Mouse (Mus musculus) intestine, embryonic 16.5 days (tissue): ENCODE measurements around the gene Galnt18. TPM values are rescaled to one million over a fixed set of nuclear protein-coding genes. Genes with fewer than 3 reads are reported as not detected.

Experiments used
- ATAC-seq: fragments of 200-750 bp; cut with Nextera tagmentation; 2 replicates; pipeline ENCODE4 v1.8.0; 2017; ENCODE audit warnings: moderate TSS enrichment, moderate library complexity
- H3K27ac ChIP-seq: fragments of 300-500 bp; sonication (generic); 2 replicates; pipeline ENCODE4 v1.5.1; 2014; ENCODE audit warnings: mild to moderate bottlenecking, low read length
- H3K27me3 ChIP-seq: fragments of 300-500 bp; sonication (generic); replicated peaks from 2 replicates; pipeline ENCODE4 v1.6.1; 2014; ENCODE audit warnings: low read length, control low read depth, mixed read lengths; ENCODE audit not compliant: control insufficient read depth, insufficient read depth
- H3K36me3 ChIP-seq: fragments of 300-500 bp; sonication (generic); 2 replicates; pipeline ENCODE4 v1.6.1; 2014; ENCODE audit warnings: low read length, control low read depth; ENCODE audit not compliant: control insufficient read depth, insufficient read depth
- H3K4me1 ChIP-seq: fragments of 300-500 bp; sonication (generic); 2 replicates; pipeline ENCODE4 v1.6.1; 2014; ENCODE audit warnings: low read length, control low read depth, mixed read lengths; ENCODE audit not compliant: control insufficient read depth, insufficient read depth
- H3K4me2 ChIP-seq: fragments of 300-500 bp; sonication (generic); 2 replicates; pipeline ENCODE4 v1.6.1; 2014; ENCODE audit warnings: low read depth, low read length, control low read depth
- H3K4me3 ChIP-seq: fragments of 300-500 bp; sonication (generic); 2 replicates; pipeline ENCODE4 v1.5.1; 2014; ENCODE audit warnings: mild to moderate bottlenecking, low read length
- H3K9ac ChIP-seq: fragments of 300-500 bp; sonication (generic); 2 replicates; pipeline ENCODE4 v1.6.1; 2014; ENCODE audit warnings: low read depth, low read length
- H3K9me3 ChIP-seq: fragments of 300-500 bp; sonication (generic); 2 replicates; pipeline ENCODE4 v1.6.1; 2016; ENCODE audit warnings: low read length, control low read depth; ENCODE audit not compliant: control insufficient read depth
- WGBS: fragments of 180-500 bp; shearing (Covaris S2); extraction: QIAGEN DNeasy Blood & Tissue Kit; methylation state at CpG from one replicate; pipeline ENCODE4 v1.1.7; 2014; 5-methylcytosine and 5-hydroxymethylcytosine counted together
- polyA plus RNA-seq: library from polyadenylated mRNA; unstranded; fragments of >200 nt; fragmentation: Nextera tagmentation; extraction: Ambion mirVana; gene quantifications from 2 replicates; pipeline ENCODE4 v1.2.1, GENCODE M21; 2015

Galnt18 gene
- polyA plus RNA-seq, 1 experiment from 2014 or later: 17.6 TPM

- Histone ChIP-seq H3K27ac (no peak overlapping the region), H3K9ac (no peak overlapping the region), H3K9me3 (no peaks in the 10 kb centered on the region), H3K4me3 (no peak overlapping the region), H3K27me3 (no peaks in the 10 kb centered on the region), H3K4me1 (no peaks in the 10 kb centered on the region), H3K4me2 (no peak overlapping the region), H3K36me3 (no peaks in the 10 kb centered on the region)
- 86% methylated on average over 6 of the region's 6 CpGs for WGBS
- ATAC-seq: no peak
These were observed 68.5 kb downstream of the Galnt18 start for GRCm38 (mm10) chr7:111711045-111711808.

DNA sequence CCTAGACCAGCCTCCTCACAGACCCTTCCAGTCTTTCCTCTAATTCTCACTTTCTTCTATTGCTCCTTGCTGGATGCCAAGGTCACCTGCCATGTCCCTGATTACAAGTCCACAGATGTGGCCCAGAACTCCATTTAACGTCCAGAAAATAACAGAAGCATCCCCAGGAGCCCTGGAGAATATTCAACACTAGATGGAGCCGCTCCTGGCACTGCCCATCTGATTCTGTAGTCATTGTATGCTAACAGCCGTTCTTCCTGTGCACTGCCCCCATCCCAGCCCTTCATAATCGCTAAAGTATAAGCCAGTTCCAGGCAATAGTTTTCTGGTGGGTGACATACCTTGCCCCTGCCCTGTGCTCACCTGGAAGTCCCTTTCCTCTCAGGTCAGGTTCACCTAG is 69.5 kb downstream of the Galnt18 start:
- Histone ChIP-seq H3K4me2 (no peak overlapping the region), H3K9ac (no peak overlapping the region), H3K27me3 (no peaks in the 10 kb centered on the region), H3K4me1 (no peaks in the 10 kb centered on the region), H3K4me3 (no peak overlapping the region), H3K9me3 (no peaks in the 10 kb centered on the region), H3K27ac (no peak overlapping the region), H3K36me3 (no peaks in the 10 kb centered on the region)
- 40% methylated on average over 4 of the region's 4 CpGs for WGBS
- no peak for ATAC-seq

GRCm38 (mm10) chr7:111708563-111708962 is 71.2 kb downstream of the Galnt18 start:
- Histone ChIP-seq H3K4me1 (no peaks in the 10 kb centered on the region), H3K9ac (no peak overlapping the region), H3K27ac (no peak overlapping the region), H3K36me3 (no peaks in the 10 kb centered on the region), H3K4me2 (no peak overlapping the region), H3K9me3 (no peaks in the 10 kb centered on the region), H3K4me3 (no peak overlapping the region), H3K27me3 (no peaks in the 10 kb centered on the region)
- WGBS: 47% methylated on average over 1 of the region's 1 CpGs
- no peak for ATAC-seq

- no peak overlapping the region for H3K4me3 ChIP-seq
- H3K9ac ChIP-seq: no peak overlapping the region
- no peaks in the 10 kb centered on the region for H3K4me1 ChIP-seq
- WGBS: 91% methylated on average over 2 of the region's 2 CpGs
- H3K36me3 ChIP-seq: no peaks in the 10 kb centered on the region
- no peaks in the 10 kb centered on the region for H3K27me3 ChIP-seq
- H3K9me3 ChIP-seq: no peaks in the 10 kb centered on the region
- H3K27ac ChIP-seq: no peak overlapping the region
- no peak overlapping the region for H3K4me2 ChIP-seq
- no peak for ATAC-seq
These were observed 76.8 kb downstream of the Galnt18 start for GRCm38 (mm10) chr7:111702961-111703360.

GRCm38 (mm10) chr7:111701788-111702187 is 78.0 kb downstream of the Galnt18 start:
- Histone ChIP-seq H3K9me3 (no peaks in the 10 kb centered on the region), H3K9ac (no peak overlapping the region), H3K4me2 (no peak overlapping the region), H3K27ac (no peak overlapping the region), H3K4me3 (no peak overlapping the region), H3K27me3 (no peaks in the 10 kb centered on the region), H3K36me3 (no peaks in the 10 kb centered on the region), H3K4me1 (no peaks in the 10 kb centered on the region)
- ATAC-seq: no peak

DNA sequence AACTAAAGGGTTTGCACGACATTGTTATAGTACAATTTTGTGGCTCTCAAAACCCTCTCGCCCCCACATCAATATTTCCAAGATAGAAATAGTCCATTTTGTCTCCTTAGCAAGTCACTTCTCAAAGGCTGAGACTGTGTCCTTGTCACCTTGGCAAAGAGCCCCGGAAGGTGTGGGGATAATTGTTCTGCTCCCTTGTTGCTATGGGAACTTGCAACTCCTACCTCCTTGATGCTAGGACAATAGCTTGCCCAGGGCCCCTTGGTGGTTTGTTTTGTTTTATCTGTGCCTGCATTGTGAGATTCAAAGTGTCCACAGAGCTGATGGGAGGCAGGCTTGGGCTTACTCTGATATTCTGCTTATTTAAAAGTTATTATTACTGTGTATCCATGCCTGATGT is 80.3 kb downstream of the Galnt18 start:
- no peaks in the 10 kb centered on the region for H3K9me3 ChIP-seq
- H3K4me3 ChIP-seq: no peak overlapping the region
- H3K36me3 ChIP-seq: no peaks in the 10 kb centered on the region
- ATAC-seq: no peak
- 68% methylated on average over 3 of the region's 3 CpGs for WGBS
- no peak overlapping the region for H3K4me2 ChIP-seq
- no peak overlapping the region for H3K9ac ChIP-seq
- H3K4me1 ChIP-seq: no peaks in the 10 kb centered on the region
- H3K27me3 ChIP-seq: no peaks in the 10 kb centered on the region
- H3K27ac ChIP-seq: no peak overlapping the region

- Histone ChIP-seq H3K4me1 (no peaks in the 10 kb centered on the region), H3K4me3 (no peak overlapping the region), H3K27me3 (no peaks in the 10 kb centered on the region), H3K36me3 (no peaks in the 10 kb centered on the region), H3K9ac (no peak overlapping the region), H3K27ac (no peak overlapping the region), H3K9me3 (no peaks in the 10 kb centered on the region), H3K4me2 (no peak overlapping the region)
- ATAC-seq: no peak
These were observed 83.6 kb downstream of the Galnt18 start for GRCm38 (mm10) chr7:111696226-111696625.

DNA sequence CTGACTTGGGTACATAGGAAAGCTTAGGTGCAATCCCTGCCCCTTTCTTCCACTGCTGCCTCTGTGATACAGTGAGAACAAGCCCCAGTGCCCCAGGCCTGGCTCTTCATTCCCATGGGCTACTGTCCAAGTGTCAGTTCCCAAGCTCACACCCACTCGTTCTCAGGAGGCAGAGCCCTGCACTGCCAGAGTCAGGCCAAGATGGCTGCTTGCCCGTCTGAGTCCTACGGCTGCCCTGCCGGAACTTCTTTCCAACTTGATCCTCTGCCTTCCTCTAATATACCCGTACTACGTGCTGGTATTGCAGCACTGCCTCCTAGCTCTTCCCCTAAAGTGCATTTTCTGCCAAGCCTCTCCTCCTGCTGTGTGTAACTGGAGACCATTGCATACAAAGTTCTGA is 85.5 kb downstream of the Galnt18 start:
- no peaks in the 10 kb centered on the region for H3K36me3 ChIP-seq
- WGBS: 79% methylated on average over 6 of the region's 6 CpGs

DNA sequence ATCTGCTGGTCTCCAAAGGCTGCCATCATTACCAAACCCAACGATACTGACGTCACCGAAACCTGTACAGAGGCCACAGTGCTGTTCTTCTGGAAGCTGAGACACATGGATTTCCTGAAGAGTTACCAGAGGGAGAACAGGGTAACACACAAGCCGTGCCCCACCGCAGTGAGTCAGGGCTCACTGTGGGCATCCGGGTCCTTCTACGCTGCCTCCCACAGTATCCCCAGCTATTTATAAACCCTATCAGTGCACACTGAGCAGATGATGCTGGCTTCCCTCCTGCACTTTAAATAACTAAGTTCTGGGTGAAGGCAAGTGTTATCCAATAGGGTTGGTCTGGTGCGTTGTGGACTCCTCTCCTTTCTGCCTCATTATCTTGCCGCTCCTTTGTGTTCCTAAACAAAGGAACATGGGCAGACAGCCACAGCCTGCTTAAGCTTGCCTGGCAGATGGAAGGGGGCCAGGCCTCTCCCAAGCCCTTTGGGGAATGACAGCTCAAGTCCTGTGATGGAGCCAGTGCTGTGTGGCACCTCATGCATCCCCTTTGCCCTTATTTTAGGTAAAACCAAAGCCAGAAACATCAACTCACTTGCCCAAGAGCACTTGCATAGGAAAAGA is 87.0 kb downstream of the Galnt18 start:
- Histone ChIP-seq H3K27ac (no peak overlapping the region), H3K4me1 (no peaks in the 10 kb centered on the region), H3K9me3 (no peaks in the 10 kb centered on the region), H3K4me3 (no peak overlapping the region), H3K4me2 (no peak overlapping the region), H3K27me3 (no peaks in the 10 kb centered on the region), H3K36me3 (no peaks in the 10 kb centered on the region), H3K9ac (no peak overlapping the region)
- no peak for ATAC-seq
- WGBS: 80% methylated on average over 9 of the region's 9 CpGs

More for the DNA sequence above, 85.5 kb downstream of the Galnt18 start:
- H3K27ac ChIP-seq: no peak overlapping the region
- H3K4me1 ChIP-seq: no peaks in the 10 kb centered on the region
- no peak overlapping the region for H3K4me2 ChIP-seq
- no peaks in the 10 kb centered on the region for H3K9me3 ChIP-seq
- no peak overlapping the region for H3K4me3 ChIP-seq
- no peak overlapping the region for H3K9ac ChIP-seq
- ATAC-seq: no peak
- no peaks in the 10 kb centered on the region for H3K27me3 ChIP-seq

DNA sequence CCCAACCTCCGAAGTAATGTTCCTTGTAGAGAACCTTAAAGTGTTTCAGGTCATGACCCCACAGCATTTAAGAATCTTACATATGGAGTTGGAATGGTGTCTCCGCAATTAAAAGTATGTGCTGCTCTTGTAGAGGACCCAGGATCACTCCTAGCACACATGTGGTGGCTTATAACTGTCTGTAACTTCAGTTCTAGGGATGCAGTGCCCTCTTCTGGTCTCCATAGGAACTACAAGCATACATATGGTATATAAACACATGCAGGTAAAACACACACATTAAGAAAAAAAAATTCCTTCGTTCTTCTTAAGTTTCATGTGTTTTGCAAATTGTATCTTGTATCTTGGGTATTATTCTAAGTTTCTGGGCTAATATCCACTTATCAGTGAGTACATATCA is 99.7 kb downstream of the Galnt18 start:
- 94% methylated on average over 3 of the region's 3 CpGs for WGBS
- Histone ChIP-seq H3K9ac (no peak overlapping the region), H3K4me3 (no peak overlapping the region), H3K4me2 (no peak overlapping the region), H3K27ac (no peak overlapping the region), H3K9me3 (no peaks in the 10 kb centered on the region), H3K36me3 (no peaks in the 10 kb centered on the region), H3K27me3 (no peaks in the 10 kb centered on the region), H3K4me1 (no peaks in the 10 kb centered on the region)
- no peak for ATAC-seq
